Mouse (Mus musculus) olfactory bulb, adult 2 months (tissue): Measurements from ENCODE around the gene Prdm16.

ENCODE experiments used
- CTCF ChIP-seq: fragments of 200-500 bp; IDR thresholded peaks from 2 replicates; pipeline ENCODE4 v1.5.1; 2012; ENCODE audit warnings: low read depth, mild to moderate bottlenecking, low read length, moderate library complexity; ENCODE audit not compliant: insufficient read depth
- POLR2A ChIP-seq: fragments of 200-500 bp; IDR thresholded peaks from 2 replicates; pipeline ENCODE4 v1.6.1; 2012; ENCODE audit warnings: mild to moderate bottlenecking, low read depth, low read length, moderate library complexity; ENCODE audit not compliant: insufficient read depth

DNA sequence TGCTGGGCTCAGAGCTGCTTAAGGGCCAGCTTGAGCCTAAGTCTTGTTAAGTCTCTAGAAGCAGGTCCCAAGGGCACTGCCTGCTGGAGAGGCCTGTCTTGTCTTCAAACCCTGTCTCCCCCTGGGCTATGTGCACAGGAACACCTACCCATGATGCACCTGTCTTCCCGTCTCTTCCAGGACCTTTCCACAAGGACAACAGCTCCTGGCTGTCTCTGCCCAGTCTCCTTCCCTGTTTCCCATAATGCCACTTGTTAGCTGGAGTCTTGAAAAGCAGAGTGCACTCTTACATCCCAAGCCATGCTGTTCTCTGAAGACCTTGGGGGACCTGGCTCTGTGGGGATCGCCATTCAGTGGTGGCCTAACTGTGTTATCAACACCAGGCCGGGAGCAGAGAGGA lies 35.7 kb downstream of the Prdm16 start:
- no peak for TF ChIP-seq CTCF
- no peak for TF ChIP-seq POLR2A
